Mouse (Mus musculus): Measurements from ENCODE around the gene Cd99l2. TPM values are rescaled to one million over a fixed set of nuclear protein-coding genes. Genes with fewer than 3 reads are reported as not detected.

Cd99l2 gene
- polyA plus RNA-seq, 1 experiment: 8.8 TPM

DNA sequence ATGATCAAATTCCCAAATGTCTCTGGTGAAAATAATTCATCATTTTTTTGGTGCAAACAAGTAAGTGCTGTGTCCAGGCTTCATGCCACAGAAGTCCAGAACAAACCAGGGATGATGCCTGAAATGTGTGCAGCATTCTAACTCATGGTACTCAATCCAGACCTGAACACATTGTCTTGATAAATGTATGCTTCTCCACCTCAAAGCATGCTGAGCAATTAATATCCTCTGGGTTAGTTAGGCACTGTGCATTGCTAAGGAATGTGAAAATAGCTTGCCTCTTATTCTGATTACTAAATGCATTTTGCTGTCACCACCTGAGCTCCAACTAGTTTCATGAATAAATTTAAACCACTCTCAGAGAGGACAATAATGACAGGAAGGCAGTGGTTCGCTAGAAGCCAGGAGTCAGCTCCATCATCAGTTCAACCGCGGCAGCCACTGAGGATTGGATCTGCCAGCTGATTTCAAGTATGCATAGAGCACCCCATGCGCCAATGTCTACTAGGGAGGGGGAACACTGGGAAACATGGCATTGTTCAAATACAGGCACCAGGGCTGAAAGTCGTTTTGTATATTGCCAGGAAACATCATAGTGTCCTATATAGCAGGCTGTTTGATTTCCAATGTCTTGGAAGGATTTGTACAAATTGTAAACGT is 36.4 kb downstream of the Cd99l2 start:
- Histone ChIP-seq H3K4me3 (ENCODE audit: low read depth, low read length) (no peak overlapping the region), H3K4me1 (ENCODE audit: control insufficient read depth, insufficient read depth, low read length) (no peaks in the 10 kb centered on the region), H3K9me3 (replicated peaks; ENCODE audit: control insufficient read depth, insufficient read depth, low read length, poor library complexity, severe bottlenecking) (no peaks in the 10 kb centered on the region), H3K27ac (ENCODE audit: insufficient read depth, low read length) (no peak overlapping the region), H3K36me3 (ENCODE audit: control insufficient read depth, insufficient read depth, low read length, poor library complexity, severe bottlenecking) (no peaks in the 10 kb centered on the region), H3K27me3 (ENCODE audit: control insufficient read depth, insufficient read depth, low read length, poor library complexity, severe bottlenecking) (no peaks in the 10 kb centered on the region), H3K9ac (ENCODE audit: low read depth, poor library complexity, severe bottlenecking) (no peak overlapping the region)
- TF ChIP-seq POLR2A (IDR thresholded peaks at IDR 0.05; ENCODE audit: insufficient read depth, low read length) (no peak), CTCF (IDR thresholded peaks at IDR 0.05; ENCODE audit: low read depth, low read length) (no peak), EP300 (IDR thresholded peaks at IDR 0.05; ENCODE audit: insufficient read depth, low read depth, low read length) (no peak)

GRCm38 (mm10) chrX:71442916-71443315 is 49.7 kb downstream of the Cd99l2 start:
- H3K9me3 ChIP-seq (replicated peaks; ENCODE audit: control insufficient read depth, insufficient read depth, low read length, poor library complexity, severe bottlenecking): no peaks in the 10 kb centered on the region
- H3K27ac ChIP-seq (ENCODE audit: insufficient read depth, low read length): no peak overlapping the region
- no peaks in the 10 kb centered on the region for H3K27me3 ChIP-seq (ENCODE audit: control insufficient read depth, insufficient read depth, low read length, poor library complexity, severe bottlenecking)
- no peaks in the 10 kb centered on the region for H3K36me3 ChIP-seq (ENCODE audit: control insufficient read depth, insufficient read depth, low read length, poor library complexity, severe bottlenecking)
- no peak overlapping the region for H3K9ac ChIP-seq (ENCODE audit: low read depth, poor library complexity, severe bottlenecking)
- no peaks in the 10 kb centered on the region for H3K4me1 ChIP-seq (ENCODE audit: control insufficient read depth, insufficient read depth, low read length)
- TF ChIP-seq POLR2A (IDR thresholded peaks at IDR 0.05; ENCODE audit: insufficient read depth, low read length) (no peak), CTCF (IDR thresholded peaks at IDR 0.05; ENCODE audit: low read depth, low read length) (no peak), EP300 (IDR thresholded peaks at IDR 0.05; ENCODE audit: insufficient read depth, low read depth, low read length) (no peak)
- H3K4me3 ChIP-seq (ENCODE audit: low read depth, low read length): no peak overlapping the region

DNA sequence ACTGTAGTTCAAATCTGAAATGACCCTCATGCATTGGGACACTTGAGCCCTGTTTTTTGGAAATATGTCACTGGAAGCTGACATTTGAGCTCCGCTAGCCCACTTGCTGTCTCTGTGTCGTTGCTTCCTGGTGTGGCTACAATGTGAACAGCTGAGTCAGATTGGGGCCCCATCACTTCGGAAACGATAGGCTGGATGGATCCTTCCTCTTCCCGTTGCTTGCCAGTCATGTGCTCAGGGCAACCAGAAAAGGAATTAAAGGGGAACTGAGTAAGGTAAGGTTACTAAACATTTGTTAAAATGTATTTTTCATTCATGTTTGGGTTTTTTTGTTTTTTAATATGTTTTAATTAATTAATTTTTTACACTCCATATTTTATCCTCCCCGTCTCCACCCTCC is 53.2 kb downstream of the Cd99l2 start:
- H3K4me3 ChIP-seq (ENCODE audit: low read depth, low read length): no peak overlapping the region
- H3K27me3 ChIP-seq (ENCODE audit: control insufficient read depth, insufficient read depth, low read length, poor library complexity, severe bottlenecking): no peaks in the 10 kb centered on the region
- TF ChIP-seq EP300 (IDR thresholded peaks at IDR 0.05; ENCODE audit: insufficient read depth, low read depth, low read length) (no peak), CTCF (IDR thresholded peaks at IDR 0.05; ENCODE audit: low read depth, low read length) (no peak), POLR2A (IDR thresholded peaks at IDR 0.05; ENCODE audit: insufficient read depth, low read length) (no peak)
- no peak overlapping the region for H3K9ac ChIP-seq (ENCODE audit: low read depth, poor library complexity, severe bottlenecking)
- H3K9me3 ChIP-seq (replicated peaks; ENCODE audit: control insufficient read depth, insufficient read depth, low read length, poor library complexity, severe bottlenecking): no peaks in the 10 kb centered on the region
- H3K36me3 ChIP-seq (ENCODE audit: control insufficient read depth, insufficient read depth, low read length, poor library complexity, severe bottlenecking): no peaks in the 10 kb centered on the region
- H3K4me1 ChIP-seq (ENCODE audit: control insufficient read depth, insufficient read depth, low read length): no peaks in the 10 kb centered on the region
- H3K27ac ChIP-seq (ENCODE audit: insufficient read depth, low read length): no peak overlapping the region

- H3K9me3 ChIP-seq (replicated peaks; ENCODE audit: control insufficient read depth, insufficient read depth, low read length, poor library complexity, severe bottlenecking): no peaks in the 10 kb centered on the region
- H3K9ac ChIP-seq (ENCODE audit: low read depth, poor library complexity, severe bottlenecking): no peak overlapping the region
- H3K4me3 ChIP-seq (ENCODE audit: low read depth, low read length): no peak overlapping the region
- H3K4me1 ChIP-seq (ENCODE audit: control insufficient read depth, insufficient read depth, low read length): no peaks in the 10 kb centered on the region
- H3K36me3 ChIP-seq (ENCODE audit: control insufficient read depth, insufficient read depth, low read length, poor library complexity, severe bottlenecking): no peaks in the 10 kb centered on the region
- no peak overlapping the region for H3K27ac ChIP-seq (ENCODE audit: insufficient read depth, low read length)
- no peak for TF ChIP-seq POLR2A (IDR thresholded peaks at IDR 0.05; ENCODE audit: insufficient read depth, low read length)
- TF ChIP-seq EP300 (IDR thresholded peaks at IDR 0.05; ENCODE audit: insufficient read depth, low read depth, low read length): no peak
- no peaks in the 10 kb centered on the region for H3K27me3 ChIP-seq (ENCODE audit: control insufficient read depth, insufficient read depth, low read length, poor library complexity, severe bottlenecking)
These were observed 57.1 kb downstream of the Cd99l2 start for GRCm38 (mm10) chrX:71435542-71435941.

- Histone ChIP-seq H3K36me3 (ENCODE audit: control insufficient read depth, insufficient read depth, low read length, poor library complexity, severe bottlenecking) (no peaks in the 10 kb centered on the region), H3K4me1 (ENCODE audit: control insufficient read depth, insufficient read depth, low read length) (no peaks in the 10 kb centered on the region), H3K27ac (ENCODE audit: insufficient read depth, low read length) (no peak overlapping the region), H3K9me3 (replicated peaks; ENCODE audit: control insufficient read depth, insufficient read depth, low read length, poor library complexity, severe bottlenecking) (no peaks in the 10 kb centered on the region), H3K9ac (ENCODE audit: low read depth, poor library complexity, severe bottlenecking) (no peak overlapping the region), H3K27me3 (ENCODE audit: control insufficient read depth, insufficient read depth, low read length, poor library complexity, severe bottlenecking) (no peaks in the 10 kb centered on the region), H3K4me3 (ENCODE audit: low read depth, low read length) (no peak overlapping the region)
- no peak for TF ChIP-seq EP300 (IDR thresholded peaks at IDR 0.05; ENCODE audit: insufficient read depth, low read depth, low read length)
- no peak for TF ChIP-seq POLR2A (IDR thresholded peaks at IDR 0.05; ENCODE audit: insufficient read depth, low read length)
- no peak for TF ChIP-seq CTCF (IDR thresholded peaks at IDR 0.05; ENCODE audit: low read depth, low read length)
These were observed 57.8 kb downstream of the Cd99l2 start for GRCm38 (mm10) chrX:71434860-71435259.

GRCm38 (mm10) chrX:71434448-71434847 is 58.2 kb downstream of the Cd99l2 start:
- Histone ChIP-seq H3K9me3 (replicated peaks; ENCODE audit: control insufficient read depth, insufficient read depth, low read length, poor library complexity, severe bottlenecking) (no peaks in the 10 kb centered on the region), H3K27ac (ENCODE audit: insufficient read depth, low read length) (no peak overlapping the region), H3K27me3 (ENCODE audit: control insufficient read depth, insufficient read depth, low read length, poor library complexity, severe bottlenecking) (no peaks in the 10 kb centered on the region), H3K4me3 (ENCODE audit: low read depth, low read length) (no peak overlapping the region), H3K9ac (ENCODE audit: low read depth, poor library complexity, severe bottlenecking) (no peak overlapping the region), H3K36me3 (ENCODE audit: control insufficient read depth, insufficient read depth, low read length, poor library complexity, severe bottlenecking) (no peaks in the 10 kb centered on the region), H3K4me1 (ENCODE audit: control insufficient read depth, insufficient read depth, low read length) (no peaks in the 10 kb centered on the region)
- TF ChIP-seq EP300 (IDR thresholded peaks at IDR 0.05; ENCODE audit: insufficient read depth, low read depth, low read length): no peak
- no peak for TF ChIP-seq CTCF (IDR thresholded peaks at IDR 0.05; ENCODE audit: low read depth, low read length)
- TF ChIP-seq POLR2A (IDR thresholded peaks at IDR 0.05; ENCODE audit: insufficient read depth, low read length): no peak
